Mouse (Mus musculus): ENCODE data around the gene Hdac2. TPM values are rescaled to one million over a fixed set of nuclear protein-coding genes. Genes with fewer than 3 reads are reported as not detected.

Gene Hdac2
- polyA plus RNA-seq, 1 experiment from 2014 or later: 210 TPM

GRCm38 (mm10) chr10:36992149-36992548 is 17.8 kb downstream of the Hdac2 start:
- Histone ChIP-seq H3K36me3 (ENCODE audit: insufficient read depth, low read length) (peaks cover 64% of the 10 kb centered on the region), H3K27me3 (ENCODE audit: insufficient read depth, low read length) (no peaks in the 10 kb centered on the region), H3K27ac (ENCODE audit: low read length) (no peak overlapping the region), H3K4me2 (replicated peaks; ENCODE audit: low read depth, low read length) (no peak overlapping the region), H3K9ac (replicated peaks; ENCODE audit: low read length) (no peak overlapping the region), H3K4me3 (ENCODE audit: low read length) (no peak overlapping the region), H3K4me1 (ENCODE audit: insufficient read depth, low read length) (no peaks in the 10 kb centered on the region), H3K9me3 (ENCODE audit: low read length) (no peaks in the 10 kb centered on the region)
- ATAC-seq (ENCODE audit: low FRiP score, low TSS enrichment): no peak
- WGBS: 90% methylated on average over 2 of the region's 2 CpGs

- Histone ChIP-seq H3K36me3 (ENCODE audit: insufficient read depth, low read length) (peaks cover 69% of the 10 kb centered on the region), H3K4me2 (replicated peaks; ENCODE audit: low read depth, low read length) (no peak overlapping the region), H3K4me1 (ENCODE audit: insufficient read depth, low read length) (no peaks in the 10 kb centered on the region), H3K27me3 (ENCODE audit: insufficient read depth, low read length) (no peaks in the 10 kb centered on the region), H3K9ac (replicated peaks; ENCODE audit: low read length) (no peak overlapping the region), H3K9me3 (ENCODE audit: low read length) (0 out of 2 replicates have a peak, but pooled peaks cover 7% of the 10 kb centered on the region), H3K27ac (ENCODE audit: low read length) (no peak overlapping the region), H3K4me3 (ENCODE audit: low read length) (no peak overlapping the region)
- ATAC-seq (ENCODE audit: low FRiP score, low TSS enrichment): no peak
- 93% methylated on average over 2 of the region's 2 CpGs for WGBS
Measured at GRCm38 (mm10) chr10:37000839-37001238, 26.5 kb downstream of the Hdac2 start.

GRCm38 (mm10) chr10:37014274-37015107 is 40.1 kb downstream of the Hdac2 start:
- no peak overlapping the region for H3K9ac ChIP-seq (replicated peaks; ENCODE audit: low read length)
- H3K4me3 ChIP-seq (ENCODE audit: low read length): no peak overlapping the region
- H3K4me2 ChIP-seq (replicated peaks; ENCODE audit: low read depth, low read length): no peak overlapping the region
- no peaks in the 10 kb centered on the region for H3K27me3 ChIP-seq (ENCODE audit: insufficient read depth, low read length)
- H3K9me3 ChIP-seq (ENCODE audit: low read length): no peaks in the 10 kb centered on the region
- WGBS: 52% methylated on average over 8 of the region's 8 CpGs
- H3K27ac ChIP-seq (ENCODE audit: low read length): no peak overlapping the region
- no peaks in the 10 kb centered on the region for H3K4me1 ChIP-seq (ENCODE audit: insufficient read depth, low read length)
- no peaks in the 10 kb centered on the region for H3K36me3 ChIP-seq (ENCODE audit: insufficient read depth, low read length)
- ATAC-seq (ENCODE audit: low FRiP score, low TSS enrichment): peak; percentile 71; the same call in 1 of the 2 replicates

GRCm38 (mm10) chr10:37015729-37016128 is 41.4 kb downstream of the Hdac2 start:
- no peak overlapping the region for H3K4me2 ChIP-seq (replicated peaks; ENCODE audit: low read depth, low read length)
- H3K27me3 ChIP-seq (ENCODE audit: insufficient read depth, low read length): no peaks in the 10 kb centered on the region
- no peaks in the 10 kb centered on the region for H3K4me1 ChIP-seq (ENCODE audit: insufficient read depth, low read length)
- no peaks in the 10 kb centered on the region for H3K36me3 ChIP-seq (ENCODE audit: insufficient read depth, low read length)
- WGBS: 59% methylated on average over 2 of the region's 2 CpGs
- H3K9ac ChIP-seq (replicated peaks; ENCODE audit: low read length): no peak overlapping the region
- H3K9me3 ChIP-seq (ENCODE audit: low read length): no peaks in the 10 kb centered on the region
- ATAC-seq (ENCODE audit: low FRiP score, low TSS enrichment): no peak
- no peak overlapping the region for H3K4me3 ChIP-seq (ENCODE audit: low read length)
- H3K27ac ChIP-seq (ENCODE audit: low read length): no peak overlapping the region

GRCm38 (mm10) chr10:37016200-37016599 is 41.9 kb downstream of the Hdac2 start:
- H3K27me3 ChIP-seq (ENCODE audit: insufficient read depth, low read length): no peaks in the 10 kb centered on the region
- no peak overlapping the region for H3K9ac ChIP-seq (replicated peaks; ENCODE audit: low read length)
- ATAC-seq (ENCODE audit: low FRiP score, low TSS enrichment): no peak
- no peaks in the 10 kb centered on the region for H3K36me3 ChIP-seq (ENCODE audit: insufficient read depth, low read length)
- no peaks in the 10 kb centered on the region for H3K9me3 ChIP-seq (ENCODE audit: low read length)
- H3K4me1 ChIP-seq (ENCODE audit: insufficient read depth, low read length): no peaks in the 10 kb centered on the region
- H3K27ac ChIP-seq (ENCODE audit: low read length): no peak overlapping the region
- no peak overlapping the region for H3K4me3 ChIP-seq (ENCODE audit: low read length)
- no peak overlapping the region for H3K4me2 ChIP-seq (replicated peaks; ENCODE audit: low read depth, low read length)
- WGBS: 75% methylated on average over 2 of the region's 2 CpGs

GRCm38 (mm10) chr10:37024301-37024700 is 50.0 kb downstream of the Hdac2 start:
- Histone ChIP-seq H3K4me1 (ENCODE audit: insufficient read depth, low read length) (no peaks in the 10 kb centered on the region), H3K36me3 (ENCODE audit: insufficient read depth, low read length) (no peaks in the 10 kb centered on the region), H3K27me3 (ENCODE audit: insufficient read depth, low read length) (no peaks in the 10 kb centered on the region), H3K4me3 (ENCODE audit: low read length) (no peak overlapping the region), H3K9me3 (ENCODE audit: low read length) (no peaks in the 10 kb centered on the region), H3K4me2 (replicated peaks; ENCODE audit: low read depth, low read length) (no peak overlapping the region), H3K27ac (ENCODE audit: low read length) (no peak overlapping the region), H3K9ac (replicated peaks; ENCODE audit: low read length) (no peak overlapping the region)
- WGBS: 62% methylated on average over 1 of the region's 1 CpGs
- no peak for ATAC-seq (ENCODE audit: low FRiP score, low TSS enrichment)

GRCm38 (mm10) chr10:37028651-37029050 is 54.3 kb downstream of the Hdac2 start:
- Histone ChIP-seq H3K9ac (replicated peaks; ENCODE audit: low read length) (no peak overlapping the region), H3K9me3 (ENCODE audit: low read length) (no peaks in the 10 kb centered on the region), H3K27me3 (ENCODE audit: insufficient read depth, low read length) (no peaks in the 10 kb centered on the region), H3K4me2 (replicated peaks; ENCODE audit: low read depth, low read length) (no peak overlapping the region), H3K36me3 (ENCODE audit: insufficient read depth, low read length) (no peaks in the 10 kb centered on the region), H3K4me3 (ENCODE audit: low read length) (no peak overlapping the region), H3K27ac (ENCODE audit: low read length) (no peak overlapping the region), H3K4me1 (ENCODE audit: insufficient read depth, low read length) (no peaks in the 10 kb centered on the region)
- ATAC-seq (ENCODE audit: low FRiP score, low TSS enrichment): no peak
- 85% methylated on average over 2 of the region's 2 CpGs for WGBS

GRCm38 (mm10) chr10:37035090-37035497 is 60.8 kb downstream of the Hdac2 start:
- Histone ChIP-seq H3K36me3 (ENCODE audit: insufficient read depth, low read length) (no peaks in the 10 kb centered on the region), H3K4me3 (ENCODE audit: low read length) (no peak overlapping the region), H3K9me3 (ENCODE audit: low read length) (no peaks in the 10 kb centered on the region), H3K4me1 (ENCODE audit: insufficient read depth, low read length) (no peaks in the 10 kb centered on the region), H3K27me3 (ENCODE audit: insufficient read depth, low read length) (no peaks in the 10 kb centered on the region), H3K4me2 (replicated peaks; ENCODE audit: low read depth, low read length) (no peak overlapping the region), H3K27ac (ENCODE audit: low read length) (no peak overlapping the region), H3K9ac (replicated peaks; ENCODE audit: low read length) (no peak overlapping the region)
- WGBS: 80% methylated on average over 7 of the region's 7 CpGs
- no peak for ATAC-seq (ENCODE audit: low FRiP score, low TSS enrichment)

- Histone ChIP-seq H3K27me3 (ENCODE audit: insufficient read depth, low read length) (no peaks in the 10 kb centered on the region), H3K36me3 (ENCODE audit: insufficient read depth, low read length) (no peaks in the 10 kb centered on the region), H3K27ac (ENCODE audit: low read length) (no peak overlapping the region), H3K9me3 (ENCODE audit: low read length) (no peaks in the 10 kb centered on the region), H3K4me3 (ENCODE audit: low read length) (no peak overlapping the region), H3K4me2 (replicated peaks; ENCODE audit: low read depth, low read length) (no peak overlapping the region), H3K9ac (replicated peaks; ENCODE audit: low read length) (no peak overlapping the region), H3K4me1 (ENCODE audit: insufficient read depth, low read length) (no peaks in the 10 kb centered on the region)
- WGBS: 73% methylated on average over 8 of the region's 8 CpGs
- ATAC-seq (ENCODE audit: low FRiP score, low TSS enrichment): no peak
Measured at GRCm38 (mm10) chr10:37047661-37048098, 73.3 kb downstream of the Hdac2 start.

All from kidney, embryonic 16.5 days (tissue).